Mouse (Mus musculus): Measurements from ENCODE around the gene Pde6g.

GRCm38 (mm10) chr11:120405867-120406266 is 47.4 kb downstream of the Pde6g start:
- no peak for TF ChIP-seq CTCF (IDR thresholded peaks at IDR 0.05; ENCODE audit: control insufficient read depth, insufficient read depth, low read length)
- TF ChIP-seq POLR2A (IDR thresholded peaks at IDR 0.05; ENCODE audit: borderline replicate concordance, control insufficient read depth, low read depth, low read length) = no peak

Data from bone marrow, adult 2 months (tissue).